Mouse (Mus musculus) spleen, adult 2 months (tissue): ENCODE data around the gene Chn2.

Experiments used
- CTCF ChIP-seq: fragments of 200-500 bp; IDR thresholded peaks from 2 replicates; pipeline ENCODE4 v1.5.1; 2011; ENCODE audit warnings: mild to moderate bottlenecking, inconsistent platforms; ENCODE audit not compliant: insufficient read depth, insufficient read length, insufficient replicate concordance; ENCODE audit errors: extremely low read depth
- POLR2A ChIP-seq: fragments of 200-500 bp; IDR thresholded peaks from 2 replicates; pipeline ENCODE4 v1.6.1; 2011; ENCODE audit warnings: low read depth, low read length, inconsistent platforms

DNA sequence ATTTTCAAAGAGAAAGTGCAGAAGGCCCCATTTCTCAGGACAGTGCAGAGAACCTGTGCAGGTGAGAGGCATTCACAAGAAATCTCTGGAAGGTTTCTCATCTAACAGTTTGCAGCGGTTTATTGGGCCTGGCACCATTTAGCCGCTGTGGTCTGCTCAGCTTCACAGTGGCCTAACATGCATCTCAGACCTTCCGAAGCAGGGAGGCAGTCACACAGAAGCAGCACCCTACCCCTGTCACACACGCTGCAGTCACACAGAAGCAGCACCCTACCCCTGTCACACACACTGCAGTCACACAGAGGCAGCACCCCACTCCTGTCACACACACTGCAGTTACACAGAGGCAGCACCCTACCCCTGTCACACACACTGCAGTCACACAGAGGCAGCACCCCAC, 126.5 kb downstream of the Chn2 start:
- TF ChIP-seq POLR2A (no peak), CTCF (no peak)
